ENCODE assay signal across 8 mouse cellular contexts in genomic region chr6:12747856-12748450, GRCm38 (mm10). TPM values are rescaled to one million over a fixed set of nuclear protein-coding genes. Genes with fewer than 3 reads are reported as not detected.
DNase-seq lines count a peak whose midpoint lies in the region; ATAC-seq lines count a peak whose summit lies in the region.
"Had no signal": no experiment of that assay in that cellular context is flagged by ENCODE, and none has a peak within 500 bp of the region (broad histone marks: within the 10 kb centered on the region; RNA-seq: fewer than 3 reads in every experiment).

No protein-coding gene starts in this region.

- peak overlapping the region; percentile 94 for H3K4me2 ChIP-seq in lung, embryonic 16.5 days (ENCODE audit: low read depth, low read length)
- peak overlapping the region; percentile 65 for H3K4me2 ChIP-seq in forebrain, embryonic 11.5 days (ENCODE audit: low read depth, low read length, severe bottlenecking)
- H3K4me2 ChIP-seq in hindbrain, embryonic 14.5 days (replicated peaks): peak overlapping the region; percentile 70
- H3K4me2 ChIP-seq in limb, embryonic 12.5 days: peak overlapping the region; percentile 93

- 0 out of 2 replicates have a peak, but pooled peaks cover 5% of the 10 kb centered on the region for H3K4me1 ChIP-seq in lung, embryonic 16.5 days (replicated peaks; ENCODE audit: control insufficient read depth, insufficient read depth, low read length)
- peaks cover 3% of the 10 kb centered on the region for H3K4me1 ChIP-seq in forebrain, embryonic 11.5 days (replicated peaks; ENCODE audit: control insufficient read depth, insufficient read depth, low read length)
- H3K4me1 ChIP-seq in hindbrain, embryonic 14.5 days (replicated peaks; ENCODE audit: control insufficient read depth, insufficient read depth, low read length): peaks cover 18% of the 10 kb centered on the region
- peaks cover 7% of the 10 kb centered on the region; the same call in 1 of the 2 replicates for H3K4me1 ChIP-seq in limb, embryonic 12.5 days (replicated peaks)

- no peak for ATAC-seq in lung, embryonic 16.5 days (ENCODE audit: low read depth)
- no peak for ATAC-seq in forebrain, embryonic 11.5 days (replicated peaks; ENCODE audit: low FRiP score)
- no peak; the same call in 1 of the 2 replicates for ATAC-seq in hindbrain, embryonic 14.5 days (ENCODE audit: low FRiP score)
- ATAC-seq in limb, embryonic 12.5 days (ENCODE audit: insufficient number of reproducible peaks, insufficient read depth, low FRiP score, low TSS enrichment, low read depth): no peak

- H3K4me3 ChIP-seq in lung, embryonic 16.5 days (ENCODE audit: low read length): peak overlapping the region; percentile 64
- H3K4me3 ChIP-seq in forebrain, embryonic 11.5 days (ENCODE audit: low read depth, low read length): peak overlapping the region; percentile 55
- H3K4me3 ChIP-seq in hindbrain, embryonic 14.5 days (replicated peaks; ENCODE audit: low read length): peak overlapping the region; percentile 60
- H3K4me3 ChIP-seq in limb, embryonic 12.5 days (replicated peaks): peak overlapping the region; percentile 64

- H3K9ac ChIP-seq in lung, embryonic 16.5 days (ENCODE audit: low read length): peak overlapping the region; percentile 4
- H3K9ac ChIP-seq in forebrain, embryonic 11.5 days (ENCODE audit: low read length): peak overlapping the region; percentile 41
- H3K9ac ChIP-seq in hindbrain, embryonic 14.5 days: peak overlapping the region; percentile 92
- no peak overlapping the region; the same call in 1 of the 2 replicates for H3K9ac ChIP-seq in limb, embryonic 12.5 days (replicated peaks)
- H3K9ac ChIP-seq: liver, embryonic 14.5 days had no signal

- 14% methylated on average over 11 of the region's 11 CpGs for WGBS in lung, embryonic 16.5 days
- 4% methylated on average over 11 of the region's 11 CpGs for WGBS in forebrain, embryonic 11.5 days
- WGBS in hindbrain, embryonic 14.5 days: 4% methylated on average over 11 of the region's 11 CpGs
- 16% methylated on average over 11 of the region's 11 CpGs for WGBS in limb, embryonic 12.5 days

- H3K27me3 ChIP-seq in lung, embryonic 16.5 days (ENCODE audit: control insufficient read depth, insufficient read depth, low read depth, low read length): peaks cover 6% of the 10 kb centered on the region; the same call in 1 of the 2 replicates
- peaks cover 7% of the 10 kb centered on the region; the same call in 1 of the 2 replicates for H3K27me3 ChIP-seq in forebrain, embryonic 11.5 days (ENCODE audit: control insufficient read depth, insufficient read depth, low read length)
- no peaks in the 10 kb centered on the region for H3K27me3 ChIP-seq in hindbrain, embryonic 14.5 days (ENCODE audit: control insufficient read depth, insufficient read depth, low read length)
- peaks cover 6% of the 10 kb centered on the region; the same call in 1 of the 2 replicates for H3K27me3 ChIP-seq in limb, embryonic 12.5 days

- H3K9me3 ChIP-seq in lung, embryonic 16.5 days (ENCODE audit: control insufficient read depth, low read length): no peaks in the 10 kb centered on the region
- H3K9me3 ChIP-seq in forebrain, embryonic 11.5 days (ENCODE audit: control insufficient read depth, low read length): no peaks in the 10 kb centered on the region
- no peaks in the 10 kb centered on the region; the same call in 1 of the 2 replicates for H3K9me3 ChIP-seq in hindbrain, embryonic 14.5 days (ENCODE audit: control insufficient read depth, low read length)
- no peaks in the 10 kb centered on the region for H3K9me3 ChIP-seq in limb, embryonic 12.5 days

- H3K36me3 ChIP-seq in lung, embryonic 16.5 days (ENCODE audit: control insufficient read depth, insufficient read depth, low read length): no peaks in the 10 kb centered on the region
- no peaks in the 10 kb centered on the region for H3K36me3 ChIP-seq in forebrain, embryonic 11.5 days (ENCODE audit: control insufficient read depth, insufficient read depth, low read length)
- no peaks in the 10 kb centered on the region for H3K36me3 ChIP-seq in hindbrain, embryonic 14.5 days (replicated peaks; ENCODE audit: control insufficient read depth, insufficient read depth)
- no peaks in the 10 kb centered on the region for H3K36me3 ChIP-seq in limb, embryonic 12.5 days

- DNase-seq in lung, postnatal 25 days (ENCODE audit: low spot score): no peak
- DNase-seq in forebrain, embryonic 11.5 days (ENCODE audit: low spot score): no peak
- DNase-seq in hindbrain, embryonic 14.5 days (ENCODE audit: low spot score): peak; percentile 60
- DNase-seq in retina, postnatal 1 day: peak; percentile 64
- DNase-seq in T-cell, adult 2 months (ENCODE audit: low spot score): no peak

- H3K27ac ChIP-seq in lung, embryonic 16.5 days (ENCODE audit: low read length): no peak overlapping the region
- H3K27ac ChIP-seq in forebrain, embryonic 11.5 days (ENCODE audit: low read depth, low read length): no peak overlapping the region
- H3K27ac ChIP-seq in hindbrain, embryonic 14.5 days: peak overlapping the region; percentile 99
- no peak overlapping the region for H3K27ac ChIP-seq in limb, embryonic 12.5 days
- H3K27ac ChIP-seq: liver, embryonic 14.5 days had no signal

RNA-seq across cellular contexts. Expression of gene Thsd7a, which starts 1.3 kb away (rescaled TPM):
- 1.2 and 1.5 TPM in 2 replicates for polyA plus RNA-seq in lung, embryonic 16.5 days (2015; fragmentation: Nextera tagmentation; extraction: Ambion mirVana)
- polyA plus RNA-seq in forebrain, embryonic 11.5 days (2014; fragmentation: Nextera tagmentation; extraction: Ambion mirVana): 4.9 and 5.8 TPM in 2 replicates
- 27.6 and 33.4 TPM in 2 replicates for polyA plus RNA-seq in hindbrain, embryonic 14.5 days (2014; fragmentation: Nextera tagmentation; extraction: Ambion mirVana)
- polyA plus RNA-seq in limb, embryonic 12.5 days (2016; fragmentation: Nextera tagmentation; extraction: Ambion mirVana): 4.5 and 5.6 TPM in 2 replicates

Comparison
In these comparisons a context has a peak if more than half of its experiments do, and no peak if none do; other contexts are left out.
1. DNase-seq: peak in hindbrain, embryonic 14.5 days (single experiment) and retina, postnatal 1 day (single experiment); none in lung, postnatal 25 days (single experiment), forebrain, embryonic 11.5 days (single experiment) and T-cell, adult 2 months (single experiment).
2. Peak in every context shown above with its lines, with median percentiles within 50 percentile points of each other: H3K4me2 ChIP-seq and H3K4me3 ChIP-seq.